Mouse (Mus musculus) liver, embryonic 12.5 days (tissue): ENCODE results near the gene Dctn1. TPM values are rescaled to one million over a fixed set of nuclear protein-coding genes. Genes with fewer than 3 reads are reported as not detected.
A peak's percentile ranks its signal among the peaks of the same experiment; 100 is the strongest.

Experiments used
- ATAC-seq: fragments of 200-750 bp; cut with Nextera tagmentation; 2 replicates; pipeline ENCODE4 v1.8.0; 2017; ENCODE audit warnings: moderate number of reproducible peaks, mild to moderate bottlenecking, moderate library complexity
- H3K27ac ChIP-seq: fragments of 300-500 bp; sonication (generic); 2 replicates; pipeline ENCODE4 v1.5.1; 2016; ENCODE audit warnings: mild to moderate bottlenecking
- H3K27me3 ChIP-seq: fragments of 300-500 bp; sonication (generic); replicated peaks from 2 replicates; pipeline ENCODE4 v1.6.1; 2016; ENCODE audit warnings: mild to moderate bottlenecking, moderate library complexity
- H3K36me3 ChIP-seq: fragments of 300-500 bp; sonication (generic); 2 replicates; pipeline ENCODE4 v1.6.1; 2016; ENCODE audit warnings: mild to moderate bottlenecking, moderate library complexity
- H3K4me1 ChIP-seq: fragments of 300-500 bp; sonication (generic); 2 replicates; pipeline ENCODE4 v1.6.1; 2016
- H3K4me2 ChIP-seq: fragments of 300-500 bp; sonication (generic); 2 replicates; pipeline ENCODE4 v1.6.1; 2016; ENCODE audit warnings: mild to moderate bottlenecking, moderate library complexity
- H3K4me3 ChIP-seq: fragments of 300-500 bp; sonication (generic); 2 replicates; pipeline ENCODE4 v1.5.1; 2016; ENCODE audit warnings: mild to moderate bottlenecking, moderate library complexity
- H3K9ac ChIP-seq: fragments of 300-500 bp; sonication (generic); 2 replicates; pipeline ENCODE4 v1.6.1; 2016; ENCODE audit warnings: mild to moderate bottlenecking, moderate library complexity
- H3K9me3 ChIP-seq: fragments of 300-500 bp; sonication (generic); replicated peaks from 2 replicates; pipeline ENCODE4 v1.6.1; 2016; ENCODE audit warnings: mild to moderate bottlenecking, moderate library complexity
- WGBS: fragments of 180-500 bp; shearing (Covaris S2); methylation state at CpG from one replicate; pipeline ENCODE4 v1.1.7; 2016; ENCODE audit not compliant: insufficient replicate concordance; 5-methylcytosine and 5-hydroxymethylcytosine counted together
- polyA plus RNA-seq: library from polyadenylated mRNA; unstranded; fragments of >200 nt; fragmentation: Nextera tagmentation; extraction: Ambion mirVana; gene quantifications from 2 replicates; pipeline ENCODE4 v1.2.1, GENCODE M21; 2016

Dctn1 gene
- polyA plus RNA-seq, 1 experiment from 2014 or later = 46.9 TPM

DNA sequence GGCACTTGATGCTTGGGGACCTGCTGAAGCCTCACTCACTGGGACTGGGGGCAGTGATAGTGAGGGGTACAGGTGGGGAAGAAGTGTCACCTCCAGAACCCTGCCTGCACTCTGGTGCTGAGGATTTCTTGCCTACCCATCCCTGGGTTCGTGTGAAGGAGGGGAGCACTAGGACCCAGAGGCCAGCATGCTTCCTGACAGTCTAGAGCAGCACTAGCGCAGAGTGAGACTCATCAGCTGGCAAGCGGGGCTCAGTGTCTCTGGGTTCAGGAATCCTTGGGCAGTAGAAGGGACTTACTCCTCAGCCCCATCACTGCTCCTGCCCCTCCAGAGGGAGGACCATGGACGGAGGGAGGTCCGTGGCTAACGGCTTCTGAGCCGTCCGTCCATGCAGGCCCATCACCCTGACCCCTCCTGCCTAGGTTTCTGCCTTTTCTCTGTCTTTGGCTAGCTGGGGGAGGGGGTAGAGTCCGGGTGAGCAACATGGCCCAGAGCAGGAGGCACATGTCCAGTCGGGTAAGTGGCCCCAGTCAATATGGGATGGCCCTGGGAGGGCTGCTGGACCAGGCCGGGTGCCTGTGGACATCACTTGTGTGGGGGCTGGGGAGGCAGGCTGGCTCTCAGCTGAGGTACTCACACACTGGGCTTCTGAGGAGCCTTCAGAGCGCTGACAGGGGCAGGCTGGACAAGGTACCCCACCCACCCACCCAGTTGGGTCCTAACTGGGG is 13.8 kb downstream of the Dctn1 start:
- peak overlapping the region; percentile 10; the same call in 1 of the 2 replicates for H3K9ac ChIP-seq
- peak overlapping the region; percentile 36 for H3K4me2 ChIP-seq

DNA sequence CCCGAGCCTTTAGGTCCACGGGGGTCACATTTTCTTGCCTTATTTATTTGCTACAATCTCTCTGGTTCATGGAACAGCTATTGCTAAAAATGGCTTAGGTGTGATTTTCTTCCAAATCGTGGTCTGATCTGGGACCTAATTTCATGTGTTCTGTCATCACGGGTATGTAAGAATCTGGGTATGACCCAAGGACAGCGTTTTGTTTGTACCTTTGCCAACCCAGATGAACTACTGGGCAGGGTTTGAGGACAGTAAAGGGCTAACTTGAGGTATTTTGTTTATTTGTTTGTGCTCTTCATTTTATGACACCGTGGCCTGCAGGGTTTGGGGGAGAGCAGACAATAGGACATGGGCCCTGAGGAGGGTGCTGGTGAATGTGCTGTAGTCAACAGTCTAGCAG is 14.9 kb downstream of the Dctn1 start:
- no peaks in the 10 kb centered on the region for H3K9me3 ChIP-seq
- no peaks in the 10 kb centered on the region for H3K27me3 ChIP-seq
- no peak overlapping the region for H3K27ac ChIP-seq
- 77% methylated on average over 6 of the region's 6 CpGs for WGBS
- H3K4me1 ChIP-seq = peaks cover 35% of the 10 kb centered on the region
- H3K36me3 ChIP-seq = peaks cover 37% of the 10 kb centered on the region
- H3K9ac ChIP-seq = no peak overlapping the region
- no peak overlapping the region for H3K4me3 ChIP-seq
- no peak for ATAC-seq
- no peak overlapping the region for H3K4me2 ChIP-seq

More for the DNA sequence above, 13.8 kb downstream of the Dctn1 start:
- Histone ChIP-seq H3K27me3 (no peaks in the 10 kb centered on the region), H3K36me3 (peaks cover 32% of the 10 kb centered on the region), H3K9me3 (no peaks in the 10 kb centered on the region), H3K27ac (no peak overlapping the region), H3K4me1 (peaks cover 30% of the 10 kb centered on the region), H3K4me3 (0 out of 2 replicates have a peak overlapping the region, but pooled peaks have one; percentile 8)
- ATAC-seq = peak; percentile 40; the same call in 1 of the 2 replicates
- 62% methylated on average over 12 of the region's 12 CpGs for WGBS

DNA sequence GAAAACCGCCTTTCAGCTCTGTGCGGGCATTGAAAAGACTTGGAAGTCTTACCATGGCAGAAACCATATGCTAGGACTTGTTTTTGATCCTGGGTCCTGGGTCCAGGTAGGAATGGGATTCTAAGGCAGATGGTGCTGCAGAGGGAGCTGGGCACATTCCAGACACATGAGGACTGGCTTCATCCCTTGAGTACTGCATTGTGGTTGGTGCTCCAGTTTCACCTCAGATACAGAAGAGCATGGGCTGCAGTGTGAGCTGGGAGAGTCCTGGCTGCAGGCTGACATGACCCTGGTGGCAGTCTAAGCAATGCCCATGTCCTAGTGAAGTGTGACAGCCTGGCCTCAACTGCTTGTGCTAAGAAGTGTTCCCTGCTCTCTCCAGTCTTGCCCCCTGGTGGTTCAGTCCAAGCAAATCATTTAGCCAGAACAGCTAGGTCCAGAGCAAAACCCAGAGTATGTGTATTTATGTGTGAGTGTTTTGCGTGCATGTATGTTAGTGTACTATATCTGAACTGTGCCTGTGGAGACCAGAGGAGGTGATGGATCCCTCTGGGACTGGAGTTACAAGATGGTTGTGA is 19.2 kb downstream of the Dctn1 start:
- Histone ChIP-seq H3K9ac (no peak overlapping the region), H3K27me3 (no peaks in the 10 kb centered on the region), H3K9me3 (no peaks in the 10 kb centered on the region), H3K4me1 (peaks cover 29% of the 10 kb centered on the region), H3K4me3 (no peak overlapping the region), H3K36me3 (peaks cover 47% of the 10 kb centered on the region), H3K4me2 (no peak overlapping the region), H3K27ac (no peak overlapping the region)
- ATAC-seq = no peak
- WGBS = 79% methylated on average over 3 of the region's 3 CpGs

DNA sequence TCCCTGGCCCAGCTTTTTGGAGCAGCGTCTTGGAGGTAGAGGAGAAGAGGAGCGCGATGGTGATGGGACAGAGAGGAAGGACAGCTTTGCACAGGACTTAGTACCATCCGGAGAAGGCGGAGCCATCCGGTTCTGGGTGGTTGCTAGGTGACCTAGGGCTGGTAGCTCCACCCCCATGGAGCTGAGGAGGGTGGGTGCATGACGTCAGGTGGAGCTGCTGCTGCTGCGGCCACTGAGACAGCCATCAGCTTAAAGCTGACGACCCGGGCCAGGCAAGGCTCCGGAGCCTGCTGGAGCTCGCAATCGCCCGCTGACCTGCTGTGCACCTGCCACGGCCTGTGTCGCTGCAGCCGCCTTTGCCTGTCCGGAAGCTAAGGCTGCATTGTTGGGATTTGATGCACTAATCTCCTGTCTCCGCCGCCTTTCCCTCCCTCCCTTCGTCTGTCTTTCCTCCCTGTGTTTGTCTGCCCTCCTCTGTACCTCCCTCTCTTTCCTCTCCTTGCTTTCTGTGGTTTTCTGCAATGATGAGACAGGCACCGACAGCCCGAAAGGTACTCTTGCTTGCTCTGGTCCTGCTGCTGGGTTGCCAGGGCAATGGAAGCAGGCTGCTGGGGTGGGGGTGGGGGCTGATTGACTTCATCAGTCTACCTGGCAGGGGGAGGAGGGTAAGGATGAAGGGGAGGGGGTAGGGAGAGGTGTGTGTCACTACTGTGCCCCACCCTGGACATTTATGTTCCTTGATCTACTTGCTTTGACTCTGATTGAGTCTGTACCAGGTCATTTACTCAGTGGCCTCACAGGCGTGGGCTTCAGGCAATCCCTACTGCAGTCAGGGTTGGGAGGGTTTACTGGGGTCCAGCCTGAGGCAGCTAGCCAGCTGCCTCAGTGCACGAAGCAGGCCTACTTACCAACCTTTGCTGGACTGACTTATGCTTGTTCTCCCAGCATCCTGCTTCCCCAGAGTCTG is 20.5 kb downstream of the Dctn1 start:
- Histone ChIP-seq H3K4me1 (peaks cover 27% of the 10 kb centered on the region), H3K27ac (no peak overlapping the region), H3K9me3 (no peaks in the 10 kb centered on the region), H3K4me3 (no peak overlapping the region), H3K36me3 (peaks cover 59% of the 10 kb centered on the region), H3K27me3 (no peaks in the 10 kb centered on the region), H3K4me2 (peak overlapping the region; percentile 39), H3K9ac (no peak overlapping the region)
- WGBS = 24% methylated on average over 25 of the region's 25 CpGs
- peak; percentile 44 for ATAC-seq

GRCm38 (mm10) chr6:83186946-83187345 is 21.2 kb downstream of the Dctn1 start:
- Histone ChIP-seq H3K4me1 (peaks cover 27% of the 10 kb centered on the region), H3K36me3 (peaks cover 67% of the 10 kb centered on the region), H3K27me3 (no peaks in the 10 kb centered on the region), H3K9me3 (no peaks in the 10 kb centered on the region), H3K4me3 (no peak overlapping the region), H3K27ac (no peak overlapping the region), H3K9ac (no peak overlapping the region), H3K4me2 (no peak overlapping the region)
- whole genome bisulfite sequencing = 75% methylated on average over 2 of the region's 2 CpGs
- no peak for ATAC-seq

GRCm38 (mm10) chr6:83193571-83193970 is 27.9 kb downstream of the Dctn1 start:
- H3K27ac ChIP-seq = no peak overlapping the region
- H3K27me3 ChIP-seq = no peaks in the 10 kb centered on the region
- no peaks in the 10 kb centered on the region for H3K9me3 ChIP-seq
- peaks cover 99% of the 10 kb centered on the region for H3K36me3 ChIP-seq
- H3K4me3 ChIP-seq = no peak overlapping the region
- no peak overlapping the region for H3K9ac ChIP-seq
- peaks cover 5% of the 10 kb centered on the region for H3K4me1 ChIP-seq
- WGBS = 74% methylated on average over 7 of the region's 7 CpGs
- no peak overlapping the region for H3K4me2 ChIP-seq
- no peak for ATAC-seq

- Histone ChIP-seq H3K4me2 (no peak overlapping the region), H3K27ac (no peak overlapping the region), H3K4me1 (no peaks in the 10 kb centered on the region), H3K4me3 (no peak overlapping the region), H3K27me3 (no peaks in the 10 kb centered on the region), H3K36me3 (peaks cover 83% of the 10 kb centered on the region), H3K9me3 (no peaks in the 10 kb centered on the region), H3K9ac (no peak overlapping the region)
- WGBS = 65% methylated on average over 15 of the region's 15 CpGs
- peak; percentile 19; the same call in 1 of the 2 replicates for ATAC-seq
These were observed 31.8 kb downstream of the Dctn1 start for GRCm38 (mm10) chr6:83197345-83198004.

DNA sequence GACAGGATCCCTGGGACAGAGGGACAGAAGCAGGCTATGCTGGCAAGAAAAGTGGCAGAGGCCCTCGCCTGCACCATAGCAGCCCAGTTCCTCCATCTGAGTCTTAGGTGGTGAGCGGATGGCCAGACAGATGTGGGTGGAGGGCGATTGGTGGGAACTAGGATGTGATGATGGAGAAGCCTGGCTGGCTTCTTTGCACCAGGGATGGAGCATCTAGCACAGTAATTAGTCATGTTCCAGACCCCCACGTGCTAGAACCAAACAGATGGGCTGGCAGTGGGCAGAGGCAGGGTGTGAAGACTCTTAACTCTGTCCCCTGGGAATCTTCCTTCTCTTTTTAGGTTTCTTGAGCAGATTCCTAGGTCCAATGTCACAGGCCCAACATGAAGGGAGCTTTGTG is 37.6 kb downstream of the Dctn1 start:
- H3K27me3 ChIP-seq = 0 out of 2 replicates have a peak, but pooled peaks cover 3% of the 10 kb centered on the region
- no peak overlapping the region for H3K4me3 ChIP-seq
- WGBS = 74% methylated on average over 4 of the region's 4 CpGs
- H3K4me2 ChIP-seq = no peak overlapping the region
- H3K36me3 ChIP-seq = peaks cover 24% of the 10 kb centered on the region
- no peak overlapping the region for H3K9ac ChIP-seq
- ATAC-seq = no peak
- no peak overlapping the region for H3K27ac ChIP-seq
- no peaks in the 10 kb centered on the region for H3K9me3 ChIP-seq
- H3K4me1 ChIP-seq = no peaks in the 10 kb centered on the region

DNA sequence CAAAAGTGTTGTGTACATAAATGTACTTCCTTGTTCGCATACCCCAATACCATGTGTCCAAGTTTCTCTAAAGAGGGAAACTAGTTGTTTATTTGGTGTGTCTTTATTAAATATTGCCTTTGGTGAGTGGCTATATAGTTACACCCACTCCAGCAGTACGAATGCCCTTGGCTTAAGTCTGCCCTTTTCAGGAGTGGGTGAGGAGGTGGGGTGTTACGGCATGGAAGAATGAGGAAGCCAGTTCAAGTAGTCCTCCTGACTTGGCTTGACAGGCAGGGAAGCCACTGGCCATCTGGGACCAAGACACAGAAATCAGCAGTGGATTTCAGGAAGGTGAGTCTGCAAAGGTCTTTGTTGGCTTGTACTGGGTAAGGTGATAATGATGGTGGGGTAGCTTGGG is 40.1 kb downstream of the Dctn1 start:
- 0 out of 2 replicates have a peak, but pooled peaks cover 3% of the 10 kb centered on the region for H3K27me3 ChIP-seq
- H3K4me2 ChIP-seq = no peak overlapping the region
- 0 out of 2 replicates have a peak, but pooled peaks cover 2% of the 10 kb centered on the region for H3K36me3 ChIP-seq
- H3K9me3 ChIP-seq = no peaks in the 10 kb centered on the region
- no peak overlapping the region for H3K27ac ChIP-seq
- no peaks in the 10 kb centered on the region for H3K4me1 ChIP-seq
- H3K9ac ChIP-seq = no peak overlapping the region
- no peak overlapping the region for H3K4me3 ChIP-seq
- WGBS = 68% methylated on average over 3 of the region's 3 CpGs
- ATAC-seq = no peak

DNA sequence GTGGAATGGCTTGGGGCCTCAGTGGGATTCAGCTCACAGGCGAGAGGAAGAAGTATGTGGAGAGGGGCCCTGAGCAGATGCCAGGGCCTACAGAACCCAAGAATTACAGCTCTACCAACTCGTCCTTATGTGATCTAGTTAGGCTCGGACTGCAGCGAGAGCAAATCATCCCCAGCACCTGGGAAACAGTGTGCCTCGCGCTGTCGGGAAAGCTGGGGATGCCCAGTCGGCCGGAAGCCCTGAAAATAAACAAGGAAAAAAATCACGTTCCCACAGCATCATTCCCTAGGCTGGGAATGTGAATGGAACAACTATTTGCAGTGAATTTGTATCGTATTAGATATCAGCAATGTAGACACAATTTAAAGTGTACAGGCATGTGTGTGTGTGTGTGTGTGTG is 40.6 kb downstream of the Dctn1 start:
- Histone ChIP-seq H3K9ac (no peak overlapping the region), H3K27me3 (0 out of 2 replicates have a peak, but pooled peaks cover 3% of the 10 kb centered on the region), H3K9me3 (no peaks in the 10 kb centered on the region), H3K36me3 (no peaks in the 10 kb centered on the region), H3K4me3 (no peak overlapping the region), H3K27ac (no peak overlapping the region), H3K4me2 (no peak overlapping the region), H3K4me1 (no peaks in the 10 kb centered on the region)
- no peak for ATAC-seq
- 66% methylated on average over 11 of the region's 11 CpGs for WGBS

- H3K27me3 ChIP-seq = 0 out of 2 replicates have a peak, but pooled peaks cover 3% of the 10 kb centered on the region
- H3K4me2 ChIP-seq = no peak overlapping the region
- ATAC-seq = no peak
These were observed 41.8 kb downstream of the Dctn1 start for GRCm38 (mm10) chr6:83207361-83208049.

More at GRCm38 (mm10) chr6:83207361-83208049, 41.8 kb downstream of the Dctn1 start:
- Histone ChIP-seq H3K9ac (no peak overlapping the region), H3K4me1 (no peaks in the 10 kb centered on the region), H3K27ac (no peak overlapping the region), H3K4me3 (no peak overlapping the region), H3K9me3 (no peaks in the 10 kb centered on the region), H3K36me3 (no peaks in the 10 kb centered on the region)
- WGBS = 44% methylated on average over 9 of the region's 9 CpGs
